Mouse (Mus musculus) inflammation-experienced regulatory T-cells, adult 6 months (primary cell): ENCODE results near the gene Scn8a. TPM values are rescaled to one million over a fixed set of nuclear protein-coding genes. Genes with fewer than 3 reads are reported as not detected.

Experiments used
- ATAC-seq: one replicate; pipeline ENCODE4 v1.8.0; 2017
- polyA plus RNA-seq, 3 experiments: library from polyadenylated mRNA; unstranded; fragments of 100-300 nt; shearing (Covaris generic); gene quantifications; one replicate each; pipeline ENCODE4 v1.2.1; 2017

Scn8a gene
- polyA plus RNA-seq, 3 experiments from 2014 or later: 0.14 to 1.1 (median 0.78) TPM

DNA sequence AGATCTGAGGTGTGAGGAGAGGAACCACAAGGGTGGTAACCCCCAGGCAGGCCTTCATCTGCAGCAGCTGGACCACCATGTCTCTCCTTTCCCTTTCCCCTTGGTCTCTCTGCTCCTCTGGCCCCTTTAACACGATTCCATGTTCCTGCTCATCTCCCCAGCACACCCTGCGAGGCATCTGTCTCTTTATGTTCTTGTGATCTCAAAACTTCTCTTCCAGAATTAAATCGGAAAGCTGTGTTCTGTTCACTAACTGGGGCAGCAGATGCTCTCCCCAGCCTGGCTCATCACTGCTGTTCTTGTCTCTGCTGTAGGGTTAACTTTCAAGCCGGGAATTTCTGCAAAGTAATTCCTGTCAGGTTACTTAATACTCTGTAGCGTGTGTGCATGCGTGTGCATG lies 91.3 kb downstream of the Scn8a start:
- no peak for ATAC-seq

DNA sequence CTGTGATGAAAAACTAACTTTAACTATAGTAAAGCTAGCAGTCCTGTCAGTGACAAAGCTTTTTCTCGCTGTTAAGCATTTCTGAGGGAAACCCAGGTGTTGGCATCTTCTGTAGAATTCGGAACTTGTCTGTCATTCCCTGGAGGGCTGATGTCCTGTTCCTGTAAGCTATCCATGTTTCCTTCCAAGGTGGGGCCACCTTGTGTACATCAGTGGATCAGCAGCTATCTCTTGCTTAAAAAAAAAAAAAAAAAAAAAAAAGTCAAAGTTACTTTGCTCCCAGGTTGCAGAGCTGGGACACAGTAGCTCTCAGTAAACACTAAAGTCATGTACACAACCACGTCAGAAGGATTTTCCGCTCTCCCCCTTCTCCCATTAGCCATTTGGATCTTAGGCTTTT lies 91.9 kb downstream of the Scn8a start:
- ATAC-seq: no peak

DNA sequence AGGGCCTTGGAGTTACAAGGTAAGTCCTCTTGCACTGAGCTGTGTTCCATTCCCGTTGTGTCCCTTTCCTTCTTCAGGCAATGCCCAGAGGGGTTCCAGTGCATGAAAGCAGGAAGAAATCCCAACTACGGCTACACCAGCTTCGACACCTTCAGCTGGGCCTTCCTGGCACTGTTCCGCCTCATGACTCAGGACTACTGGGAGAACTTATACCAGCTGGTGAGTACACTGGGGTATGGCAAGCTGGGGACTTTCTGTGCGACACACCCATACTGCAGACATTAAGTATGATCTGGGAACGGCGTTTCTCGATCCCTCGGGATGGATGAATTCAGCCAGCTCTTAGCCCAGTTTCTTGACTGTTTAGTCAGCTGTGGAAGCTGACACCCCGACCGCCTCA lies 101.8 kb downstream of the Scn8a start:
- ATAC-seq: no peak

DNA sequence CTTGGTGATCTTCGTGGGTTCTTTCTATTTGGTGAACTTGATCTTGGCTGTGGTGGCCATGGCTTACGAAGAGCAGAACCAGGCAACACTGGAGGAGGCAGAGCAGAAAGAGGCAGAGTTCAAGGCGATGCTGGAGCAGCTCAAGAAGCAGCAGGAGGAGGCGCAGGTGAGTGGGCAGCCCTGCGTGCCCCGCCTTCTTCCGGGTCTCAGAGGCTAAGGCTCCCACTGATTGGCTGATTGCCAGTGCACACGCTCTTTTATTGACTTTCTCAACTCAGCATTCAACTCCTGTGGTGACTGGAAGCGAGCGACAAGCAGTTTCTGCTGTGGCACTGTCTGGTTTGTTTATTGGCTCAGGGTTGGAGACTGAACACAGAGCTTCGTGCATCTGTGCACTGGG lies 103.1 kb downstream of the Scn8a start:
- ATAC-seq: peak; percentile 71

DNA sequence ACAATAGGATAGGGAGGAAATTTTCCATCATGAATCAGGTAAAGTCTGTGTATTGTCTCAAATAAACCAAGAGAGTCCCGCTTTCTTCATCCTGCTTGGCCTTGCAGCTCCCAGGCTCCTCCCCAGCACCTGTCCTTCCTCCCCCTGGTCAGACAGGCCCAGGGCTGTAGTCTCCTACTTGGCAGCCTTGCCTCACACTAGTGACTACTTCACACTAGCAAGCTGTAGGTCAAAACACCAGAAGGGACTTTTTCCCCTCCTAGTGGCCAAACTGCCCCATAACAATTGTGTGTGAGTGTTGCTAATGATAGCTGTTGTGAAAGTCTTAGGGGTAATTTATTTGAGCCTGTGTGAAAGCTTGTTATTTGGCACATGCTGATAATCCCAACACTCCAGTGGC lies 105.0 kb downstream of the Scn8a start:
- ATAC-seq: no peak

DNA sequence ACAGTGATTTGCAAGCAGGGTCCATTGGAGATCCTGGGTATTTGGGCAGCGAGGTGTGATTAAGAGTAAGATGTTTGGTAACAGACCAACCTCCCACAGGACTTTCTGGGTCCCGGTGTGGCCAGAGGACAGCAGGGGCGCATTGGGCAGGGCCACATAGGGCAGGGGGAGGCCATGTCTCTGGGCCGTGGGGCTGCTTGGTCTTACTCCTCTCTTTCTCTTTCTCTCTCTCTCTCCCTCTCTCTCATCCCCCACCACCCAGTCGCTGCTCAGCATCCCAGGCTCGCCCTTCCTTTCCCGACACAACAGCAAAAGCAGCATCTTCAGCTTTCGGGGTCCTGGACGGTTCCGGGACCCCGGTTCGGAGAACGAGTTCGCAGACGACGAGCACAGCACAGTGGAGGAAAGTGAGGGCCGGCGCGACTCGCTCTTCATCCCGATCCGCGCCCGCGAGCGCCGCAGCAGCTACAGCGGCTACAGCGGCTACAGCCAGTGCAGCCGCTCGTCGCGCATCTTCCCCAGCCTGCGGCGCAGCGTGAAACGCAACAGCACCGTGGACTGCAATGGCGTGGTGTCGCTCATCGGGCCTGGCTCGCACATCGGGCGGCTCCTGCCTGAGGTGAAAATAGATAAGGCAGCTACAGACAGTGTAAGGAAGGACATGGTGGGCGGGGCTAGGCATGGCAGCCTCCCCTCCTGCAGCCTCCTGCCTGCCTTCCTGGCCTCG lies 113.9 kb downstream of the Scn8a start:
- ATAC-seq: peak; percentile 46

DNA sequence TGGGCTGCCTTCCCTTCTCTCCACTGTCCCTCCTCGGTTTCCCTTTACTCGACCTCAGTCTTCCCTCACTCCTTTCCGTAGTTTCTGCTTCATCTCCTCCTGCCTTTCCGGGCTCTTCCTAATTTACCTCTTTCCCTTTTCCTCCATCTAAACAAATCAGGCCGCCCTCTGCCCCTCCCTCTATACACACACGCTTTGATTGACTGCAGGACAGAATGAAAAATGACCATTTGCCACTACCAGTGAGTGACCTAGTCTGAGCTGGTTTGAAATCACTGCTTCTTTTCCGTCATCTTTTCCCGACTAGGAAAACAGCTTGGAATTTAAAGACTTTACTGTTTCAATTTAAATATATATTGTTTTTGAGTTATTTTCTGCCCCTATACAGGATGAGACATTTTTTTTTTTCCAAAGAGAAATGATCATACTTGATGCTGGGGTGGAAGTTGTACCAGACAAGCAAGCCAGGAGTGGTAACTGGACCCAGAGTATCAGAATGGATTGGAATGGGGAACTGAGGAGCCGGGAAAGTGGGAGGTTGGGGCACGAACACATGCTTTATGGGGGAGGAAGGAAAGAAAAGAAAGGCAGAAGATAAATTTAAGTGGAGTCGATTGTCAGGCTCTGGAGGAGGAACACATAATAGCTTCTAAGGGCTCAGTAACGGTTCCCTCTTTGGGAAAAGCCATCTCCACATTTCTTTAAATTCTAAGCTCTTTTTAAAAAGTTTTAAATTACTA lies 114.7 kb downstream of the Scn8a start:
- ATAC-seq: no peak

DNA sequence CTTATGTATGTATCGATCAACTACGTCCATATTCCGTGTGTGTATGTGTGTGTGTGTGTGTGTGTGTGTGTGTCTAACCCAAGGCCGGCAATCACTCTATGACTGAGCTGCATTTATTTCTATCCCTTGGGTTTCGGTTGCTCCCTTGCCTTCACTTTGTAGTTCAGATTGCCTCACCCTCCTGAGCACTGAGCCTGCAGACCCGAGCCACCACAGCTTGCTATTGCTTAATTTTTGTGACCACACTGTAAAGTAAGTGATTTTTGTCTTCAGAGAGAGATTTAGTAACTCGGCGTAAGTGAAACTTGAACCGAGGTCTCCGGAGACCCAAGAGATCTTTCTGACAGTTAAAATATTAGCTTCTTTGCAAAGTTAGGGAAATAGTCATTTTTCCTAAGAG lies 116.8 kb downstream of the Scn8a start:
- no peak for ATAC-seq

DNA sequence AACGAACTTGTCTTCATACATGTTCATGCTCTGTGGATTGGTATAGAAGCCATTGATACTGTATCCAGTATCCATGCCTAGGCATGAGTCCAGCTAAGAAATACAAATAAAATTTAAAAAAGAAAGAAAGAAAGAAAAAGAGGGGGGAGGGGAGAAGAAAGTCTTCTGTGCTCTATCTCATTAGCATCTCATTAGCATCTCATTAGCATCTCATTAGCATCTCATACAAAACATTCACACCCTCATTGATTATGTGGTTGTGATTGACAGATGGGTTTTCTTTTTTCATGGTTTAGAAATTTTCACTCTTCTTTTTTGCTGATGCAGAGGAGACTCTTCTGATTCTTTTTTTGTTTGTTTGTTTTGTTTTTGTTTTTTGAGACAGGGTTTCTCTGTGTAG lies 117.4 kb downstream of the Scn8a start:
- ATAC-seq: no peak

DNA sequence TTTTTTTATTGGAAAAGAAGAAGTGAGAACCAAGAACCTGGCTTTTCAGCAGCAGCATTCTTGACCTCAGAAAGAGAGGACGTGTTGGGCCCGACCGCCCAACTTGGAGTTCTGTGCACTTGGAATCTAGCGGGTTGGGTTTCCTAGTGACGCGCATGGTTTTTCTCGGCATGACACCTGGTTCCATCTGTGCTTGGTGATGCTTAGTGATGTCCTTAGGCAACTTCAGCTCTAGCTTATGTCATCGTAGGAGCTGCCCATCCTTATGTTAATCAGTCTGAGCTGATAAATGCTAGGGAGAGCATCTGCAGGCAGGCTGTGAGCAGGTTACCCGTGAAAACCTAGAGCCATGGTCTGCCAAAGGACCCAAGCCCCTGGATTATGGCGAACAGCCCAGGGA lies 120.6 kb downstream of the Scn8a start:
- ATAC-seq: no peak

DNA sequence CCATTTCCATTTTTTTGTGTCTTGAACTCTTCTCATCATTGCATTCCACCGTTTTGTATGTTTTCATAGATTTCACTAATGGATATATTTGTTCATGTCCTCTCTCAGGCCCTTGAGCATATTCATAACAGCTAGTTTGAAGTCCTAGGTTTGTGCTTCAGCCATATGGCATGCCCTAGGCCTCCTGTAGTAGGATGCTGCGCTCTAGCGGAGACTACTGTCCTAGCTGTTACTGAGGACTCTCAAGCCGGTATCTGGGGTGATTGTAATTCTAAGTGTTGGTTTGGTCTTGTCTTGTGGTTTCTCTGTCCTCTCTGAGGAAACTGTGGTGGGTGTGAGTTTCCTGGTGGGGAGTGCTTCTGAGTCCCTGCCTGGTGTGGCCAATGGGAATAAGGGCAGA lies 127.4 kb downstream of the Scn8a start:
- ATAC-seq: no peak

DNA sequence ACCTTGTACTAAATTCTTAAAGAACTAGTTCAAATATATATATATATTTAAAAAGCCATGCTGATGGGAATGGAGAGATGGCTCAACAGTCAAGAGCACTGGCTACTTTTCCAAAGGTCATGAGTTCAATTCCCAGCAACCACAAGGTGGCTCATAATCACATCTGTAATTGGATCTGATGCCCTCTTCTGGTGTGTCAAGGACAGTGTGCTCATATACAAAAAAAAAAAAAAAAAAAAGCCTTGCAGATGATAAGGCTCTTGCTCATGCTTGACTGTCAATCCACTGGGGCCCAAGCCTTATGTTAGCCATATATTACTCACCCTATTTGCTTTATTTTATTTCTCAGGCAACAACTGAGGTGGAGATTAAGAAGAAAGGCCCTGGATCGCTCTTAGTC lies 132.0 kb downstream of the Scn8a start:
- no peak for ATAC-seq

DNA sequence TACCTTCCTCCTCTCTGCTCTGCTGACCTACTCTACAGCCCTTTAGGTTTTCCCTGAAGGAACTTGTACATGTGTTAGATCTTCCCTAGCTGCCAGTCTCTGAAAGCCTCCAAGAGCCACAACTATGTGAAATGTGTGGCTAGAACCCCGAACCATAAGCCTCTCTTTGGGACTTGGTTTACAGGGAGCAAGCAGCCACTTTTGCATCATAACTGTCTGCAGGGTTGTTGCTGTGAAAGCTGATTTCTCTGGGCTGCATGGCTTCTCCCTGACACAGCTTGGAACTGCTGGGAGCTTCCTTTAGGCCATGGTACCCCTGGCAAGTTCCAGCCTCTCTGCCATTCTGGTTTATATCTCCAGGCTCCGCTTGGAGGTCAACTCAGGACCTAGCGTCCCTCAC lies 132.8 kb downstream of the Scn8a start:
- ATAC-seq: no peak

DNA sequence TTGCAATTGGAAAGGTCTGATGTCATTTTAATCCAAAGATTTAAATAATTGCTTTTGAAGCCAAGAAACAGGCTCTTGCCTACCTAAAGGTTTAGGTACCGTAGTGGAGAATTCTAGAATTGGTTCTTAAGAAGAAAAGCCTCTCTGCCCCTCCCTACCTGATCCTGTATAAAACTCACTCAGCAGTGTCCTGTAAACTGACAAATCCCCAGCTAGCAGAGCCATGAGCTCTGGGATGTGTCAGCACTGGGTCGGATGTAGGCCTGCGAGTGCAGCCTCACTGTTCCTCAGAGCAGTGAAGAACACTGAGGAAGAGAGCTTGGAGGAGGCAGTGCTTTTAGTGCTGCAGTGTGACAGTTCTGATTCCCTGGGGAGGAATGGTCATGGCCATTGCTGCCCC lies 134.9 kb downstream of the Scn8a start:
- ATAC-seq: no peak

DNA sequence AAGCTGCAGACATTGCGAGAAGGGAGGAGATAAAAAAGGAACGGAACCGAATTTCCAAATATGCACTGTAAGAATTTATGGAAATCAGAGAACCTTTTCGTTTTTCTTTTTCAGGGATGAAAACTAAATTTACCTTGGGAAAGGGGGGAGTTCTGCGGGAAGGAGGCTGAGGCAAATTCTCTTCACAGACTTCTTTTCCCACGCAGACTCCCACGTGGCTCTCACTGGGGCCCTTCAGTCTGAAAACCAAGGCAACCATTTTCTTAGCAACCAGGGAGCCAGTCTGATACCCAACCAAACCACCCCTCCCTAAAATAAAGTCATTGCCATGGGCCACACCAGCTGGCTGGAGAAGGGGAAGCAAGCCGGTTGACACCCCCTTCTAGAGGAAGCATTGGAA lies 136.1 kb downstream of the Scn8a start:
- ATAC-seq: no peak

DNA sequence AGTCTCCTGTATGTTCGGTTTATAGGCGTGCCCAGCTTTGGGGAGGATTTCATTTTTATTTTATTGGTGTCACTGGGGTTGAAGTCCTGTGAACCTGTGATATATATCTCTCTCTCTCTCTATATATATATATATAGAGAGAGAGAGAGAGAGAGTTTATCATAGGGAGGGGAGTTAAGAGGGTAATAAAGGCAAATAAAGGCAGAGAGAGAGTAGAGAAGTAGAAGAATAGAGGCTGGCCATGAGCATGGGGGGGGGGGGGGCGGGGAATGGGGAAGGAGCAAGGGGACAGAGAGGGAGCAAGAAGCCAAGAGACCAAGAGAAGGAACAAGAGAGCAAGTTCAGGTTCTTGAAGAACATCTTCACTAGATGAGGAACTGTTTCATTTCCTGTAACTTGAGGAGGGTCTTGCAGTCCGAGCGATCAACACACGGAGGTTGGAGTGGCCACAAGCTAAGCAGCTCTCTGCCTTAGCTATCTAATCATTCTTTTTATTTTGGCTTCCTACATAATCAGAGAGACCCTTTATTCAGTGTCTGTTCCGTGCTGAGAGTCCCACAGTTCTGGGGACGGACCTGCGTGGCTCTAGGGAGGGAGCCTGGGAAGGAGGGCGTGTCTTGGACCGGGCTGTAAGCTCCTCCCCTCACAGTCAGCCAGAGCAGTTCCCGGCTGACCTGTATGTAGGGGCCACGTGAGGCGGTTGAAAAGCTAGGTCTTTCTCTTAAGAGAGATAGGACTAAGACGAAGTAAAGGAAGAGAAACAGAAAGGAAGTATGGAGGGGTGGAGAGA lies 136.8 kb downstream of the Scn8a start:
- no peak for ATAC-seq

DNA sequence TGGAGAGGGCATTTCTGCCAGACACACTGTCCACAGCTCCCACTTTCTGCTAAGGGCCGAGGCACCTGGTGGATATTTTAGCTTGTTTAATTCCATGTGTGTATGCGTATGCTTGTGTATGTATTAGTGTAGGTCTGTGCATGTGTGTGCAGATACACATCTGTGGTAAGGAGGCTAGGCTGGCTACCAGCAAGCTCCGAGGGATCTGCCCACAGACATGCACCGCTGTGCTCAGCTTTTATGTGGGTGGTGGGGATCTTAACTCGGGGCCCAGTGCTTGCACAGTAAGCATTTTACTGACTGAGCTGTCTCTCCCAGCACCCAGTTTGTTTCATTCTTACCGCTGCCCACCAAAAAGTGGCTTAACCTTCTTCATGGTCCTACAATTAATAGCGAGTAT lies 137.6 kb downstream of the Scn8a start:
- no peak for ATAC-seq

DNA sequence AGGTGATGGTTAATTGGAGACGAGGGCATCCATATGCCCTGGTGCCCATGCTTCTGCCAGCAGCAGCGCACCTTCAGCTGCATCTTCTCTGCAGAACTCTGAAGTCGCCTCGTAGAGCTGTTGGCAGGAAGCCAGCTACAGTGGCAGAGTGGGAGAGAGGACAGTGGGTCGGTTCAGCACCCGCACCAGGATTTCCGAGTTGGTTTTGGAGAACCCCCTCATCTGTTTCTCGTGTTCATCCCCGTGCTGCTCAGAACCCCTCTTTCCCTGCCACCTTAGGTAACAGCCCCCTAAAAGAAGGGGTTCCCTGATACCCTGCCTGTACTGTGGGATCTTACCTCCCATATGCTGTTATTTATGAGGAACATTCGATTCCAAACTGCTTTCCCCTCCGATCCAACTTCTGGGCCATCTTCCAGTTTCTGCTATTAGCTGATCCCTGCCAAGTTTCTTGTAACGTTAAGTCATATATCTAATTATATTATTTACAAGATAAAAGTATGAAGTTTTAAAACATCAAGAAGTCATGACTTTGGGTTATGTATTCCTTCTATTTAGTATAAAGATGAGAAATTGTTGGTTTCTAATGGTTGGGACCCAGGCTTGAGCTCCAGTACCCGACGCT lies 138.8 kb downstream of the Scn8a start:
- ATAC-seq: no peak

DNA sequence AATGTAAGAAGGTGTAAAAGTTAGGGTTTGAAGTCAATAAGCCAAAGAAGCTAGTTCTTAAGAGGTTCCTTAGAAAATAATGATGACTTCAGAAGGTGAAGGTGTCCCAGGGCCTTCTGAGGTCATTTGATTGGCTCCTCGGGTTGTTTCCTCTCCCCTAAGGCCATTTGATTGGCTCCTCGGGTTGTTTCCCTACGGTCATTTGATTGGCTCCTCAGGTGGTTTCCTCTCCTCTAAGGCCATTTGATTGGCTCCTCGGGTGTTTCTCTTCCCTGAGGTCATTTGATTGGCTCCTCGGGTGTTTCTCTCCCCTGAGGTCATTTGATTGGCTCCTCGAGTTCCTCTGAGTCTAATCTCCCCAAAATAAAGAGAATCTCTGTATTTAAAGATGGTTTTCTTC lies 141.7 kb downstream of the Scn8a start:
- ATAC-seq: no peak

DNA sequence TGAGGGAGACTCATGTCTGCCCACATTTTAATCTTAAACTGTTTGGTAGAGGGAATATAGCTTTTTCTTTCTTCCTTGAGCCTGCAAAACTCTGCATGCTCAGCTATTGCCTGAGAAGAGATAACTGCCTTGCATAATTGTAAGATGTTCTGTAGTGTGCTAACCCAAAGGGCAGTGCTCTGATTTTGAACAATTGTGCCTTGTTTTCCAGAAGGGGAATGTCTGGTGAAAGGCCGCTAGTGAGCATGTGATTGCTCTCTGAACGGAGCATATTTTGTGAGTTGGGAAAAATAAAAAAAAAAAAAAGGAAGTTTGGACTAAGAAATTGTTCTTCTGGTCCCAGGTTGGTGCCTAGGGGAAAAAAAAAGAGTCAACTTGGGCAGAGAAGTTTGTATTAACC lies 159.3 kb downstream of the Scn8a start:
- no peak for ATAC-seq

DNA sequence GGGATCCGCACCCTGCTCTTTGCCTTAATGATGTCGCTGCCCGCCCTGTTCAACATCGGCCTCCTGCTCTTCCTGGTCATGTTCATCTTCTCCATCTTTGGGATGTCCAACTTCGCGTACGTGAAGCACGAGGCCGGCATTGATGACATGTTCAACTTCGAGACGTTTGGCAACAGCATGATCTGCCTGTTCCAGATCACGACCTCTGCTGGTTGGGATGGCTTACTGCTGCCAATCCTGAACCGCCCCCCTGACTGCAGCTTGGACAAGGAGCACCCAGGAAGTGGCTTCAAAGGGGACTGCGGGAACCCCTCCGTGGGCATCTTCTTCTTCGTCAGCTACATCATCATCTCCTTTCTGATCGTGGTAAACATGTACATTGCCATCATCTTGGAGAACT lies 170.0 kb downstream of the Scn8a start:
- no peak for ATAC-seq

DNA sequence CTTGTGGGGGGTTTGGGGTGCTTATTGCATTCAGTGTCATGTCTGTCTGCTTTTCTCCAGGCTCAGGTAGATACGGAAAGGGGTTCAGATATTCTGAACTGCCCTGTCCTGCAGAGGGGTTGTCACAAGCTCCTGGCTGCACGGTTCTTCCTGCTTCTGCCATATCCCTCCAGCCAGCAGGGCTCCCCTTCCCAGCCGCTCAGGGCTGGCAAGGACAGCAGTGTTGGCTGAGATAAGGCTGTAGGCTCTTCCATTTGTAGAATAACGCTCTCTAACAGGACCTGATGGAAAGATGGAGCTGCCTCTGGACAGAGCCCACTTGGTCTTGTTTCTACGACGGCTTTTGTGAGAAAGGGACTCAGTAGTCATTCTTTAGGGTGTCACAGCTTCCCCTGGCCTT lies 172.3 kb downstream of the Scn8a start:
- no peak for ATAC-seq

DNA sequence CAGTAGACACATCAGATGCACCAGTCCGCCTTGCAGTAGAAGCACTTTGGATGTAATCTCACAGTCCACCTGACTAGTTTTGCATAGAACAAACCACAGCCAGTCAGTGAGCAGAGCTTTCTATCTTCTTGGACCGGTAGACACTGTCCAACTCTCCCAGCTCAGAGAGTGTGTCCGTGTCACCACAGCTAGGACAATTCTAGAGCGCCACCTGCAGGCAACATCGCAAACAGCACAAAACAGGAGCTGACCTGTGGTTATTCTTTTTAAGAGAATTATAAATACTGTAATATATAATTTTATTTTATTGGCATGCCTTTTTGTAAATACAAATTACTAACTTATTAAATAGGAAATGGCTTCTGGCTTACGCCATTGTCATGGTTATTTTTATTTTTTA lies 173.0 kb downstream of the Scn8a start:
- ATAC-seq: no peak
